Mouse (Mus musculus) subcutaneous adipose tissue, adult 2 months (tissue): ENCODE measurements around the gene Acp1. TPM values are rescaled to one million over a fixed set of nuclear protein-coding genes. Genes with fewer than 3 reads are reported as not detected.

ENCODE experiments used
- polyA plus RNA-seq: library from polyadenylated mRNA; depleted of rRNA; stranded (reverse); fragments of >200 nt; gene quantifications from 2 replicates; pipeline ENCODE4 v1.2.3, GENCODE M21; 2012; ENCODE audit warnings: low replicate concordance; rRNA removed

The Acp1 gene
- polyA plus RNA-seq, result 6.7 and 17.8 TPM in 2 replicates

GRCm38 (mm10) chr12:30911261-30912047 lies at the start of gene Acp1, which contains the start of gene Sh3yl1:
Gene Acp1 (minus strand): TSS chr12:30911589.
Gene Sh3yl1 (plus strand): TSS chr12:30911668.

GRCm38 (mm10) chr12:30883986-30884621 lies 27.3 kb downstream of the Acp1 start, which contains the start of gene Alkal2:
Gene Alkal2 (plus strand): TSS chr12:30884322.

Other genes with a start within 250 kb of the Acp1 start
- gene Alkal2, start 27.3 kb downstream of the Acp1 start, polyA plus RNA-seq, result 2.0 and 2.5 TPM in 2 replicates
- 1.1 and 3.9 TPM in 2 replicates for gene Sh3yl1, start 79 bp upstream of the Acp1 start, polyA plus RNA-seq
- gene Fam110c, start 162.3 kb upstream of the Acp1 start, polyA plus RNA-seq, result 6.3 and 15.8 TPM in 2 replicates